Mouse (Mus musculus) lung, embryonic 14.5 days (tissue): ENCODE results near the gene Pagr1a. TPM values are rescaled to one million over a fixed set of nuclear protein-coding genes. Genes with fewer than 3 reads are reported as not detected.

Experiments used
- ATAC-seq: fragments of 200-750 bp; cut with Nextera tagmentation; 2 replicates; pipeline ENCODE4 v1.8.0; 2017; ENCODE audit warnings: mild to moderate bottlenecking, moderate TSS enrichment, moderate library complexity; ENCODE audit not compliant: insufficient read depth
- DNase-seq: peaks from one replicate; pipeline ENCODE4 v3.0.0-alpha.2; 2015
- H3K27ac ChIP-seq: fragments of 300-500 bp; sonication (generic); 2 replicates; pipeline ENCODE4 v1.5.1; 2014; ENCODE audit warnings: low read depth, mild to moderate bottlenecking, moderate library complexity
- H3K27me3 ChIP-seq: fragments of 300-500 bp; sonication (generic); 2 replicates; pipeline ENCODE4 v1.6.1; 2014; ENCODE audit warnings: low read length, control low read depth; ENCODE audit not compliant: insufficient read depth
- H3K36me3 ChIP-seq: fragments of 300-500 bp; sonication (generic); 2 replicates; pipeline ENCODE4 v1.6.1; 2014; ENCODE audit warnings: control low read depth; ENCODE audit not compliant: insufficient read depth
- H3K4me1 ChIP-seq: fragments of 300-500 bp; sonication (generic); 2 replicates; pipeline ENCODE4 v1.6.1; 2014; ENCODE audit warnings: antibody characterized with exemption, control low read depth; ENCODE audit not compliant: insufficient read depth
- H3K4me2 ChIP-seq: fragments of 300-500 bp; sonication (generic); 2 replicates; pipeline ENCODE4 v1.6.1; 2014; ENCODE audit warnings: mild to moderate bottlenecking
- H3K4me3 ChIP-seq: fragments of 300-500 bp; sonication (generic); 2 replicates; pipeline ENCODE4 v1.5.1; 2014; ENCODE audit warnings: low read depth, low read length
- H3K9ac ChIP-seq: fragments of 300-500 bp; sonication (generic); 2 replicates; pipeline ENCODE4 v1.6.1; 2014
- H3K9me3 ChIP-seq: fragments of 300-500 bp; sonication (generic); 2 replicates; pipeline ENCODE4 v1.6.1; 2016; ENCODE audit warnings: low read depth, low read length, control low read depth
- CTCF ChIP-seq: IDR thresholded peaks from 2 replicates; pipeline ENCODE4 v1.5.1; 2016; ENCODE audit warnings: antibody characterized with exemption, low read depth
- WGBS: fragments of 180-500 bp; shearing (Covaris S2); extraction: QIAGEN DNeasy Blood & Tissue Kit; methylation state at CpG from one replicate; pipeline ENCODE4 v1.1.7; 2014; 5-methylcytosine and 5-hydroxymethylcytosine counted together
- polyA plus RNA-seq: library from polyadenylated mRNA; unstranded; fragments of >200 nt; fragmentation: Nextera tagmentation; extraction: Ambion mirVana; gene quantifications from 2 replicates; pipeline ENCODE4 v1.2.1, GENCODE M21; 2014

Gene Pagr1a
- polyA plus RNA-seq, 1 experiment from 2014 or later = 44.5 TPM

DNA sequence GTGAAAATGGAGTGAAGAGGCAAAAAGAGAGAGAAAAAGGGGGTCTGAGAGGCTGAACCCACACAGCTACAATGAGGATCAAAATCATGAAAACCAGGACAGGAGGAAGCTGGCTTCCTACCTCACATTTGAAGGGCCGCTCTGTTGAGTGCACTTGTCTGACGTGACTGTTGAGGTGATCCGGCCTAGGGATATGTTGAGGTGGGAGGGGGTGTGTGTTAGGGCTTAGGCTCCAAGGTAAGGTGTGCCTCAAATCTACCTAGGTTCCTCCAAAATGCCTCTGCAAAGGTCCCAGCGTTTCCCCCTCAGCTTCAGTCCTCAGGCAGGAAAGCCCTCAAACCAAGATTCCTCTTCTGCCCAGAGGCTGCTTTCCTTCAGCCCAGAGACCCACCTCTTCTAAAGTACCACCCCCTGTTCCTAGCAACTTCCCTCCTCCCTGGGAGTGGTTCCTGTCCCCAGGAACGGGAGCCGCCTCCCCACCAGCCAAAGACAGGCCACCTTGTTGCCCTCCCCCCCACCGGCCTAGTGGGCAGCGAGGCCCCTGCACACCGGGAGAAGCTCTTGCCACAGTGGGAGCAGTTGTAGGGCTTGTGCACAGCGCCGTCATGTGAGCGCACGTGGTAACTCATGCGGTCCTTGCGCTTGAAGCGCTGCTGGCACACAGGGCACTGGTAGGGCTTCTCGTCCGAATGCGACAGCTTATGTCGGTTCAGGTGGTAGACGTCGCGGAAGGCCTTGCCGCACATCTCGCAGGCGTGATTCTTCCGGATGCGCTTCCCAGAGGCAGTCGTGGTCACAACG, 7.8 kb upstream of the Pagr1a start:
- DNase-seq = peak; percentile 86
- Histone ChIP-seq H3K27me3 (no peaks in the 10 kb centered on the region), H3K27ac (peak overlapping the region; percentile 99), H3K4me1 (peaks cover 22% of the 10 kb centered on the region), H3K36me3 (peaks cover 57% of the 10 kb centered on the region), H3K9me3 (no peaks in the 10 kb centered on the region), H3K4me3 (peak overlapping the region; percentile 97), H3K4me2 (peak overlapping the region; percentile 99), H3K9ac (peak overlapping the region; percentile 97)
- peak; percentile 26 for ATAC-seq
- 0% methylated on average over 30 of the region's 30 CpGs for WGBS
- peak; percentile 78 for TF ChIP-seq CTCF

DNA sequence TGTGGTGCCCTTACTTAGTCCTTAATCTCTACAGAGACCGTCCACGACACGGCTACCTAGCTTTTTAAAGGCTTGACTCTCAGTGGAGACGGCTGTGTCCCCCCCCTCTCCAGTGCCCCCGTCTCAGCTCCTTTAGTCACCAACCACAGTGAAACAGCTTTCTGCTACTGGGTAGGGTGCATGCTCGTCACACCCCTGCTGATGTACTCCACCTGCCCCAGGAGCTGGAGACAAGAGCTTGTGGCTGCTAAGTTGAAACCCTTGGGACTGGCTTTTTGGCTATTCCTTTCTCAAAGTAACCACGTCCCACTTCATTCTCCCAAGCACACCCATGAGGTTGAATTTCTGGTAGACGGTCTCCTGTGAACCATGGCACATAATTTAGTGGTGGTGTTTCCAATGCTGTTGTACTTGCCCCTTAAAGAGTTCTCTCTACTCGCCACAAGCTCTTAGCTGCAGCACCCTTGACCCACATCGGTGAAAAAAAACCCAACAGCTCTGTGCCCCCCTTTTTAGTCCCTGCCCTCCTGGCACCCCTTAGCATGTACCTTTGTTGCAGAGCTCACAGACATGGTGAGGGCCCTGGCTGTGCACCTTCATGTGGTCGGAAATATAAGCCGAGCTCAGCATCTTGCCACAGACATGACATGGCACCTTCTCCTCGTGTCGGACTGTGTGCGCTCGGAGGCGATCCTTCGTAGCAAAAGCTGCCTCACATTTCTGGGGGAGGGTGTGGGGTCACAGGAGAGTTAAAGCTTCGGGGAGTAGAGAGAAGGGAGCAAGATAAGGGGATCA, 6.9 kb upstream of the Pagr1a start:
- ATAC-seq = no peak
- no peak for DNase-seq
- 15% methylated on average over 19 of the region's 19 CpGs for WGBS

DNA sequence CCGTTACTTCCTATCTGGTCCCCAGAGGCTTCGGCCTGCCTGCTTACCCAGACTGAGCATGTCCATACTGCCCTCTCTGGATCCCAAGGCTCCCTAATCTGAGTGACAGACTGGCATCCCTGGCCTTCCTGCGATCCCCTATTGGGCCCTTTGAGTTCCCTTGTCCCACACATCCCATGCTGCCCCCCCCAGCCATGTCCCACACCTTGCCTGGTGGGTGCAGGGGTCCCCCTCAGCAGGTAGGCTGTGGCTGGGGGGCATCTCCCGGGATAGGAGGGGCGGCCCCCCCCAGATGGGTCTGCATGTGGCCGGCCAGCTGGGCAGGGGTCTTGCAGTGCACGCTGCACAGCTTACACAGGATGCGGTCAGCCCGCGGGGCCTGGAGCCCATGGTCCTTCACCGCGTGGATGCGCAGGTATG, 6.1 kb upstream of the Pagr1a start:
- Histone ChIP-seq H3K36me3 (peaks cover 49% of the 10 kb centered on the region), H3K9ac (peak overlapping the region; percentile 97; the same call in 1 of the 2 replicates), H3K27ac (peak overlapping the region; percentile 24; the same call in 1 of the 2 replicates), H3K4me2 (peak overlapping the region; percentile 99), H3K4me3 (peak overlapping the region; percentile 97), H3K4me1 (peaks cover 22% of the 10 kb centered on the region), H3K27me3 (no peaks in the 10 kb centered on the region), H3K9me3 (no peaks in the 10 kb centered on the region)
- ATAC-seq (no peak), DNase-seq (no peak)
- WGBS = 73% methylated on average over 11 of the region's 13 CpGs
- no peak for TF ChIP-seq CTCF

More for the DNA sequence above, 6.9 kb upstream of the Pagr1a start:
- H3K27ac ChIP-seq = peak overlapping the region; percentile 99
- H3K4me2 ChIP-seq = peak overlapping the region; percentile 99
- peak overlapping the region; percentile 97 for H3K4me3 ChIP-seq
- H3K27me3 ChIP-seq = no peaks in the 10 kb centered on the region
- H3K36me3 ChIP-seq = peaks cover 53% of the 10 kb centered on the region
- TF ChIP-seq CTCF = no peak
- H3K4me1 ChIP-seq = peaks cover 22% of the 10 kb centered on the region
- H3K9me3 ChIP-seq = no peaks in the 10 kb centered on the region
- H3K9ac ChIP-seq = peak overlapping the region; percentile 97

DNA sequence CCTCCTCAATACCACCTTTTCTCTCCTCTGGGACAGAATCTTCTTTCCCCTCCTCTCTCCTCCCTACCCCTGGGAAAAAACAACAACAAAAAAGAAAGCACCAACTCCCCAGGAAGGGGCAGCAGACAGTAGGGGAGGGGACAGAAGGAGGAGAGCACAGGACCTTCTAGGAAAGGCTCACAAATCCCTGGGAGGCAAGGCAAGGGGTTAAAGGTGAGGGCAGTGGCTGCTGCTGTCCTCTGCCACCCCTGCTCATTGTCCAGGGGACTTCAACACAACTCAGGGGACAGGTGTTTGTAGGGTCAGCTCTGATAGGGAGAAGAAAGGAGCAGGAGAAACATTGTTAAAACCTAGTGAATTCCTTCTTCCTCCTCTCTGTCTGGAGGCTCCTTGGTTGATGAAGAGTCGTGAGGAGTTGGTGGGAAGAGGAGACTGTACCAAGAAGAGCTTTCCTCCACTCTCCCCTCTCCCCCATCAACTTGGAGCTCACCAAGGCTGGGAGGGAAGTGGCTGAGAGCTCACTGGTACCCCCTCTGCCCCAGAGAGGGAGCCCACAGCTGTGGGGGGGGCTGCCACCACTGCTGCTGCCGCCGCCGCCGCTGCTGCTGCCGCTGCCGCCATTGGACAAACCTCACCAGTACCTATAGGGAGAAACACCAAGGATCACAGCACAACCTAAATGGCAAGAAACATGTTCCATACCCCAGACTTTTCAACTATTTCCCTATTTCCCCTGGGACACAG, 5.5 kb upstream of the Pagr1a start:
- Histone ChIP-seq H3K9ac (peak overlapping the region; percentile 97; the same call in 1 of the 2 replicates), H3K4me3 (peak overlapping the region; percentile 97), H3K36me3 (peaks cover 43% of the 10 kb centered on the region), H3K27me3 (no peaks in the 10 kb centered on the region), H3K27ac (peak overlapping the region; percentile 24), H3K4me1 (peaks cover 16% of the 10 kb centered on the region), H3K4me2 (peak overlapping the region; percentile 99), H3K9me3 (no peaks in the 10 kb centered on the region)
- no peak for TF ChIP-seq CTCF
- ATAC-seq (no peak), DNase-seq (no peak)
- 67% methylated on average over 7 of the region's 7 CpGs for WGBS

DNA sequence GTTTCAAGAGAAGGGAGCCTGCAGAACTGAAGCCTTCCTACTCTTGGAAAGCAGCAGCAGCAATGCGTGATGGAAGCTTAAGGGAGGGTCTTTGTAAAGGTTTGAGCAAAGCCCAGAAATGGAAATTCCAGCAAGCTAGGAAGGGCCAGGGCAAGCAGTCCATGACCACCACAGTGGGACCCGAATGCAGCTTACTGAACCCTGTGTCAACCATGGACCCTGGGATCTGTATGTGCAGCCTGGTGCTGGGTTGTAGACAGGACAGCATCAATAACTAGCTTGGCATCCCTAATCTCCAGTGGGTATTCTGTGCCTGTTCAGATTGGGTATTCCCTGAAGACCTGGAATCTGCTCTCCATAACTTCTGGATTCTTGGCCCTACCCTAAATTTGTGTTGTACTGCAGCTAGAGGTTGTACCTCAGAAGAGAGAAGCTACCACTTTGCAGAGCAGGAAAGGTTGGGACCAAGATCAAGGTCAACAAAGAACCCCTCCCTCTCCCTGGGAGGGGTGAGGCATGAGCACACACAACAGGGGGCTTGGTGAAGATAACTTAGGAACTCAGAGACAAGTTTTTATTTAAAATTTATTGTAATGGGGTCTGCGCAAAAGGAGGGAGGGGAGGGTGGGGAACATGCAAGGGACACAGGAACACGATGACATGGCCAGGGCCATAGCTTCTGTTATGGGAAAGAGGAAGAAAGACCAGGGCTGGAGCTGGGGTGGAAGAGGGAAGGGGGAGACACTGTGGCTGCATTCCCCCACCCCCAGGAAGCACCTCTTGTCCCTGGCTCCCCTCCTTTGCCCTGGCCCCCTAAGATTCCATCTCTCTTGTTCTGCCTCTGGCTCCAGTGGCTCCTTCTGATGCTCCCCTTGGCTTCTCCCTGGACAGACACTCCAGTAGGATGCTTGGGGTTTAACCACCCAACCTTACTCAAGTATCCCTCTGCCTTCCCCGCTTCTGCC, 4.7 kb upstream of the Pagr1a start:
- Histone ChIP-seq H3K27ac (peak overlapping the region; percentile 63), H3K36me3 (peaks cover 41% of the 10 kb centered on the region), H3K9me3 (no peaks in the 10 kb centered on the region), H3K4me2 (peak overlapping the region; percentile 74), H3K4me3 (peak overlapping the region; percentile 97), H3K4me1 (peaks cover 16% of the 10 kb centered on the region), H3K9ac (peak overlapping the region; percentile 50), H3K27me3 (no peaks in the 10 kb centered on the region)
- ATAC-seq = no peak
- no peak for DNase-seq
- 25% methylated on average over 5 of the region's 5 CpGs for WGBS
- TF ChIP-seq CTCF = no peak

DNA sequence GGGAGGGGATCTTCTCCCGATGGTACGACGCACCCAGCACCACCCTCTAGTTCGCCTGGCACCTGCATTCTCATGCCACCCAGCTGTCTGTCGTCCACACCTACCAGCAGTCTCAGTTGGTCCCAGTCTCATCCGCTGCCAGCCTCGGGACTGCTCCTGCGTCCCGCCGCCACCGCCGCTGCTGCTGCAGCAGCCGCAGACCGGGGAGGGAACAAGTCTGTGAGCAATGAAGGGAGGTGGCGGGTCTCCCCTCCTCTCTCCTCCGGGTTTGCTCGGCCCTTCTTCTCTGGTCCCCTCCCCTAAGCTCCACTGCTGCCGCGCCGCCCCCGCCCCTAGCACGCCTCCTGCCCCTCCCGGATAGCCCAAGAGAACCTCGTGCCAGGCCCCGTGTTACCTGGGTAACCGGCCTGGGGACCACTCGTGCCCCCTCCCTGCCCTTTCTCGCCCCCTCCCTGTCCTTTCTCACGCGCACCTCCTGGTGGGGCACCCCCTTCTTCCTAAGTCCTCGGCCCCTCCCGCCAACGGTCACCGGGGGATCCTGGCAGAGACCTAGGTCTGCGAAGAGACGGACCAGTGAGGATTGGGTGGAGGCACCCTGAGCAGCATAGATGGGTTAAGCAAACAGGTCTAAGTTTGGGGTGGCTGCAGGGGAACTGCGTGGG, 3.9 kb upstream of the Pagr1a start, which contains the start of the genes Gm42742 and Prrt2:
Gene Gm42742 (minus strand): TSS at position 197 of the 662 bp plus-strand sequence.
Gene Prrt2 (minus strand): TSS at position 311 of the 662 bp plus-strand sequence.
- Histone ChIP-seq H3K27me3 (no peaks in the 10 kb centered on the region), H3K4me2 (peak within 1 kb of the TSS; percentile 74), H3K9me3 (no peaks in the 10 kb centered on the region), H3K27ac (peak within 1 kb of the TSS; percentile 67), H3K9ac (peak within 1 kb of the TSS; percentile 50), H3K36me3 (peaks cover 41% of the 10 kb centered on the region), H3K4me1 (peaks cover 16% of the 10 kb centered on the region), H3K4me3 (peak within 1 kb of the TSS; percentile 50)
- ATAC-seq (peak; percentile 30), DNase-seq (peak; percentile 77)
- no peak for TF ChIP-seq CTCF
- WGBS = 1% methylated on average over 37 of the region's 37 CpGs
